Mouse (Mus musculus) stomach, embryonic 14.5 days (tissue): ENCODE measurements at regions not wholly inside any gene's neighbourhood (a gene's known extent, or its start where the extent isn't known, plus 50 kb on each side); places are given as distances from the start of the nearest gene placed in this dataset.
"Not testable (repeated sequence)": the region's sequence is repeated elsewhere in the genome, so short reads cannot be mapped to it uniquely, and the experiment has no call there.

Experiments used
- ATAC-seq: fragments of 200-750 bp; cut with Nextera tagmentation; 2 replicates; pipeline ENCODE4 v1.8.0; 2017; ENCODE audit warnings: low read depth, moderate TSS enrichment; ENCODE audit not compliant: insufficient number of reproducible peaks, insufficient read depth, low FRiP score
- H3K27ac ChIP-seq: fragments of 300-500 bp; sonication (generic); 2 replicates; pipeline ENCODE4 v1.5.1; 2014; ENCODE audit warnings: mild to moderate bottlenecking, low read length, moderate library complexity, mixed read lengths
- H3K27me3 ChIP-seq: fragments of 300-500 bp; sonication (generic); 2 replicates; pipeline ENCODE4 v1.6.1; 2014; ENCODE audit warnings: low read length, control low read depth, mixed read lengths; ENCODE audit not compliant: control insufficient read depth, insufficient read depth
- H3K36me3 ChIP-seq: fragments of 300-500 bp; sonication (generic); 2 replicates; pipeline ENCODE4 v1.6.1; 2014; ENCODE audit warnings: mild to moderate bottlenecking, control low read depth, low read length, moderate library complexity, mixed read lengths; ENCODE audit not compliant: control insufficient read depth, insufficient read depth
- H3K4me1 ChIP-seq: fragments of 300-500 bp; sonication (generic); 2 replicates; pipeline ENCODE4 v1.6.1; 2014; ENCODE audit warnings: low read length, control low read depth, mixed read lengths; ENCODE audit not compliant: control insufficient read depth, insufficient read depth
- H3K4me2 ChIP-seq: fragments of 300-500 bp; sonication (generic); replicated peaks from 2 replicates; pipeline ENCODE4 v1.6.1; 2014; ENCODE audit warnings: low read depth, low read length, control low read depth
- H3K4me3 ChIP-seq: fragments of 300-500 bp; sonication (generic); 2 replicates; pipeline ENCODE4 v1.5.1; 2014; ENCODE audit warnings: low read depth, low read length, control low read depth
- H3K9ac ChIP-seq: fragments of 300-500 bp; sonication (generic); replicated peaks from 2 replicates; pipeline ENCODE4 v1.6.1; 2014; ENCODE audit warnings: low read depth, mild to moderate bottlenecking, control low read depth, low read length, moderate library complexity, mixed read lengths
- H3K9me3 ChIP-seq: fragments of 300-500 bp; sonication (generic); 2 replicates; pipeline ENCODE4 v1.6.1; 2016; ENCODE audit warnings: low read depth, low read length, control low read depth; ENCODE audit not compliant: control insufficient read depth
- WGBS: fragments of 180-500 bp; shearing (Covaris S2); extraction: QIAGEN DNeasy Blood & Tissue Kit; methylation state at CpG from one replicate; pipeline ENCODE4 v1.1.7; 2014; 5-methylcytosine and 5-hydroxymethylcytosine counted together

DNA sequence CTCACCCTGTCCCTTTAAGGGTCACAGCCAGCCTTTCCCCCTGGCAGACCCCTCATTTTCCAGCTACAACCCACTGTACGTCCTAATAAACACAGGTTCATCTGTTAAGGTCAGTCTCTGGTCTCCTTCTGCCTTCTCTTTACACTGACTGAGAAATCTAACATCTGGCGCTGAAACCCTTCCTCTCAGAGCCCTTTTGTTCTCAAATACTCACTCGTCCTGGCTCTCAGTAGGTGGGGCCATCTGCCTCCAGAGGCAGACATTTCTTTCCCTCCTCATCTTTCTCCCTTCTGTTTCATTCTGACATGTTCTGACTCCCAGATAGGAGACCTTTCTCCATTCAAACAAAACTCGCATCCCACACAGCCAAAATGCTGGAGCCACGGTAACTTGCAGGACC, 102.6 kb upstream of the Thpo start:
- no peaks in the 10 kb centered on the region for H3K36me3 ChIP-seq
- peak overlapping the region; percentile 11; the same call in 1 of the 2 replicates for H3K27ac ChIP-seq
- 29% methylated on average over 5 of the region's 5 CpGs for WGBS
- H3K9me3 ChIP-seq, result 0 out of 2 replicates have a peak, but pooled peaks cover 4% of the 10 kb centered on the region
- no peak overlapping the region for H3K9ac ChIP-seq
- no peak overlapping the region for H3K4me2 ChIP-seq
- H3K27me3 ChIP-seq, result no peaks in the 10 kb centered on the region
- no peak overlapping the region for H3K4me3 ChIP-seq
- H3K4me1 ChIP-seq, result 0 out of 2 replicates have a peak, but pooled peaks cover 5% of the 10 kb centered on the region
- no peak for ATAC-seq

DNA sequence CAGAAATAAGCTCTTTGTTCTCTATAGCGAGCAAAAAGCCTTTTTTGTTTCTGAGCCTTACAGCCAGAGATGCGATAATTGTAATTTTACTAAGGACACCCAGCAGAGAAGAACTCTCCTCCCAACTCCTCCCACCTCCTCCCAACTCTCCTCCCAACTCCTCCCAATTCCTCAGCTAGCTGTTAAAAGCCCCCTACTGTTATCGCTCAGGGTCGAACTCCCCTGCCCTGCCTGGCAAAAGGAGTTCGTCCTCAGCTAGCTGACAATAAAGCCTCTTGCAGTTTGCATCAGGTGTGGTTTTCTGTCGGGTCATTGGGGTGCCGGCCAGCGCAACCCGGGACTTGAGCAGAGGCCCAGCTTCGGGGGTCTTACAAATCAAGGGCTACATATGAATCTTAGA, 99.5 kb upstream of the Thpo start:
- 74% methylated on average over 10 of the region's 10 CpGs for WGBS
- H3K27me3 ChIP-seq, H3K9me3 ChIP-seq, H3K36me3 ChIP-seq, H3K27ac ChIP-seq, H3K9ac ChIP-seq, H3K4me1 ChIP-seq, ATAC-seq, H3K4me3 ChIP-seq, H3K4me2 ChIP-seq: not testable (repeated sequence)

GRCm38 (mm10) chr16:20833301-20833700, 99.0 kb upstream of the Thpo start:
- H3K4me3 ChIP-seq, result no peak overlapping the region

GRCm38 (mm10) chr16:20829732-20830435, 95.6 kb upstream of the Thpo start:
- Histone ChIP-seq H3K4me1 (peaks cover 3% of the 10 kb centered on the region; the same call in 1 of the 2 replicates), H3K36me3 (no peaks in the 10 kb centered on the region), H3K4me2 (no peak overlapping the region), H3K27ac (no peak overlapping the region), H3K9me3 (0 out of 2 replicates have a peak, but pooled peaks cover 4% of the 10 kb centered on the region), H3K4me3 (no peak overlapping the region), H3K27me3 (no peaks in the 10 kb centered on the region), H3K9ac (no peak overlapping the region)
- 0 out of 2 replicates have a peak, but pooled peaks have one; percentile 18 for ATAC-seq
- WGBS, result 54% methylated on average over 6 of the region's 6 CpGs

More at GRCm38 (mm10) chr16:20833301-20833700, 99.0 kb upstream of the Thpo start:
- H3K9me3 ChIP-seq, result 0 out of 2 replicates have a peak, but pooled peaks cover 4% of the 10 kb centered on the region
- no peak overlapping the region for H3K9ac ChIP-seq
- no peak overlapping the region for H3K4me2 ChIP-seq
- no peak for ATAC-seq
- H3K27me3 ChIP-seq, result no peaks in the 10 kb centered on the region
- peaks cover 8% of the 10 kb centered on the region; the same call in 1 of the 2 replicates for H3K4me1 ChIP-seq
- 75% methylated on average over 8 of the region's 8 CpGs for WGBS
- no peak overlapping the region for H3K27ac ChIP-seq
- no peaks in the 10 kb centered on the region for H3K36me3 ChIP-seq

- Histone ChIP-seq H3K36me3 (no peaks in the 10 kb centered on the region), H3K4me3 (no peak overlapping the region), H3K9me3 (0 out of 2 replicates have a peak, but pooled peaks cover under 1% of the 10 kb centered on the region), H3K4me2 (no peak overlapping the region), H3K27ac (no peak overlapping the region), H3K27me3 (no peaks in the 10 kb centered on the region), H3K4me1 (peaks cover 3% of the 10 kb centered on the region; the same call in 1 of the 2 replicates), H3K9ac (no peak overlapping the region)
- 75% methylated on average over 5 of the region's 5 CpGs for WGBS
- no peak for ATAC-seq
These were observed 94.9 kb upstream of the Thpo start for GRCm38 (mm10) chr16:20828996-20829731.

- Histone ChIP-seq H3K4me1 (no peaks in the 10 kb centered on the region), H3K9ac (no peak overlapping the region), H3K36me3 (no peaks in the 10 kb centered on the region), H3K27ac (no peak overlapping the region), H3K9me3 (no peaks in the 10 kb centered on the region), H3K4me3 (no peak overlapping the region), H3K4me2 (no peak overlapping the region), H3K27me3 (no peaks in the 10 kb centered on the region)
- WGBS, result 78% methylated on average over 7 of the region's 7 CpGs
- ATAC-seq, result no peak
These were observed 89.9 kb upstream of the Thpo start for GRCm38 (mm10) chr16:20824226-20824625.

- Histone ChIP-seq H3K4me1 (0 out of 2 replicates have a peak, but pooled peaks cover 5% of the 10 kb centered on the region), H3K36me3 (no peaks in the 10 kb centered on the region), H3K4me3 (no peak overlapping the region), H3K27me3 (no peaks in the 10 kb centered on the region), H3K27ac (no peak overlapping the region), H3K4me2 (no peak overlapping the region), H3K9ac (no peak overlapping the region), H3K9me3 (no peaks in the 10 kb centered on the region)
- ATAC-seq, result no peak
These were observed 86.6 kb upstream of the Thpo start for GRCm38 (mm10) chr16:20820939-20821338.

- Histone ChIP-seq H3K4me3 (no peak overlapping the region), H3K4me1 (0 out of 2 replicates have a peak, but pooled peaks cover 5% of the 10 kb centered on the region), H3K4me2 (no peak overlapping the region), H3K27ac (no peak overlapping the region), H3K27me3 (no peaks in the 10 kb centered on the region), H3K9me3 (no peaks in the 10 kb centered on the region), H3K9ac (no peak overlapping the region), H3K36me3 (no peaks in the 10 kb centered on the region)
- 80% methylated on average over 3 of the region's 3 CpGs for WGBS
- ATAC-seq, result no peak
These were observed 85.3 kb upstream of the Thpo start for GRCm38 (mm10) chr16:20819568-20819967.
